Mouse (Mus musculus) heart, adult 18-20 months (tissue): ENCODE data around the gene Cog6. TPM values are rescaled to one million over a fixed set of nuclear protein-coding genes. Genes with fewer than 3 reads are reported as not detected.
A peak's percentile ranks its signal among the peaks of the same experiment; 100 is the strongest.

Experiments used
- DNase-seq, 2 experiments: peaks; one replicate each; pipeline ENCODE4 v3.0.0; 2021 to 2022; ENCODE audit warnings: mixed read lengths in 1 of 2
- long read RNA-seq, 2 experiments: library from polyadenylated mRNA; stranded (forward); transcript quantifications; one replicate each; pipeline ENCODE4 v2.0.0; 2021
- total RNA-seq, 2 experiments: library from RNA; stranded (reverse); gene quantifications; 2 replicates each; pipeline ENCODE4 v1.2.3; 2021

Cog6 gene
- total RNA-seq: 10 to 100 TPM; 52.9 to 57.5 TPM
- long read RNA-seq, experiment 1, transcript Cog6-201 (19 exons, 3,182 nt): major isoform, 76 of 85 reads
- long read RNA-seq, experiment 1, partial matches to known transcripts: 5 of 85 reads
- long read RNA-seq, experiment 1, other reads (novel, unspliced or antisense): 4 of 85 reads
- long read RNA-seq, experiment 2, transcript Cog6-201 (19 exons, 3,182 nt): major isoform, 27 of 31 reads
- long read RNA-seq, experiment 2, partial matches to known transcripts: 0 of 31 reads
- long read RNA-seq, experiment 2, other reads (novel, unspliced or antisense): 4 of 31 reads

- DNase-seq: peak; percentile 87 to 88
Measured at GRCm38 (mm10) chr3:53016436-53017340, at the start of gene Cog6. Cog6 (minus strand) TSS chr3:53017237.

GRCm38 (mm10) chr3:53066095-53066372 is 49.0 kb upstream of the Cog6 start:
- DNase-seq: no peak

GRCm38 (mm10) chr3:53065267-53066094 is 48.4 kb upstream of the Cog6 start:
- peak in 1 of 2 experiments; percentile 21 for DNase-seq

- DNase-seq: peak; percentile 58 to 74
Measured at GRCm38 (mm10) chr3:53063423-53064147, 46.5 kb upstream of the Cog6 start.

- peak; percentile 53 to 65 for DNase-seq
Measured at GRCm38 (mm10) chr3:53059959-53060358, 42.9 kb upstream of the Cog6 start.

GRCm38 (mm10) chr3:53056430-53056829 is 39.4 kb upstream of the Cog6 start:
- peak in 1 of 2 experiments; percentile 18 for DNase-seq

- DNase-seq: no peak
Measured at GRCm38 (mm10) chr3:53052385-53052784, 35.3 kb upstream of the Cog6 start.

- peak in 1 of 2 experiments; percentile 43 for DNase-seq
Measured at GRCm38 (mm10) chr3:53046371-53046770, 29.3 kb upstream of the Cog6 start.

GRCm38 (mm10) chr3:53045697-53046096 is 28.7 kb upstream of the Cog6 start:
- no peak for DNase-seq

- DNase-seq: no peak
Measured at GRCm38 (mm10) chr3:53044682-53045299, 27.8 kb upstream of the Cog6 start.

GRCm38 (mm10) chr3:53044238-53044637 is 27.2 kb upstream of the Cog6 start:
- DNase-seq: peak; percentile 37 to 78

GRCm38 (mm10) chr3:53043206-53043780 is 26.3 kb upstream of the Cog6 start:
- DNase-seq: no peak

- DNase-seq: no peak
Measured at GRCm38 (mm10) chr3:53042240-53042567, 25.2 kb upstream of the Cog6 start.

GRCm38 (mm10) chr3:53041411-53042239 is 24.6 kb upstream of the Cog6 start, which contains the start of gene Lhfp:
Lhfp (plus strand) TSS chr3:53041528.
- DNase-seq: peak; percentile 86 to 87

- DNase-seq: peak in 1 of 2 experiments; percentile 55
Measured at GRCm38 (mm10) chr3:53040593-53041410, 23.8 kb upstream of the Cog6 start.

GRCm38 (mm10) chr3:53039746-53040145 is 22.7 kb upstream of the Cog6 start:
- DNase-seq: no peak

GRCm38 (mm10) chr3:53038913-53039312 is 21.9 kb upstream of the Cog6 start:
- DNase-seq: no peak

GRCm38 (mm10) chr3:53036941-53037340 is 19.9 kb upstream of the Cog6 start:
- DNase-seq: no peak

GRCm38 (mm10) chr3:53036076-53036475 is 19.0 kb upstream of the Cog6 start:
- no peak for DNase-seq
